In the genomic region with DNA sequence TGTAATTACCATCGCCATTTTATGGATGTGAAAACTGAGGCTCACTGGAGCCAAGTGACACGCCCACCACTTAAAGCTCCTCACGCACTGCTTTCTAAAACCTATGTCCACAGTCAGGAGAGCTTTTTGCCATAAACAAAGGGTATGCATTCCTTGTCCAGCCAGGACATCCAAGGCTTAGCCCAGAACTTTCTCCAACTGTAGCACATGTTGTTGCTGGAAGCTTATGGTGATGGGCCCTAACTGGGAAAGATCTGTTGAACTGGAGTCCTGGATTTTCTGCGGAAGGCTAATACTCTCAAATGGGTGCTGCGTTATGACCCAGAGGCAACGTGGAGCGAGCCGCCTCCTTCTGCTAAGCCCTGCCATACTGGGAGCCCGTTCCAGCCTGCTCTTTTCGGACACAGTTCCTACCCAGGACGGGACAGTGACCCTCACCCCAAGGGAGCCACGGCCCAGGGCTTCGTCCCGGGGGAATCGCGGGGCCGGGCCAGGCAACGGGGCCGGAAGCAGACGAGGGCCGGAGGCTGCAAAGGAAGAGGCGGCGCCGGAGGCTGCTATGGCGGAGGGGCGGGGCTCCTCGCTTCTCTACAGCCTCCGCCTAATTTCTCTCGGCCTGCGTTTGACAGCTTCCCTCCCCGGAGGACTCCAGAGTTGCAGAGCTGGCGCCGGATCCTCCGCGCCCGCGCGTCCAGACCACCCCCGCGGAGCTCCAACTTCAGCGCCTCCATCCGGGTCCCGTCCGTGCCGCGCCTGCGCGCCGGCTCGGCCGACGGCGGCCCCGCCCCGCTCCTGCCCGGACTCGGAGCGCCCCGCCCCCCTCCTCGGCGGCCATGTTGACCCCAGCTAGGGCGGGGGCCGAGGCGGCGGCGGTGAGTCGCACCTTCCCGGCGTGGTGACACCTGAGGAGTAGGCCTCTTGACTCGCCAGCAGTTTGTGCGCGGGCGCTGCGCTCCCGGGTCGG, we compare ENCODE assay signal across 8 mouse cellular contexts. TPM values are rescaled to one million over a fixed set of nuclear protein-coding genes. Genes with fewer than 3 reads are reported as not detected.
A peak's percentile ranks its signal among the peaks of the same experiment; 100 is the strongest.
DNase-seq lines count a peak whose midpoint lies in the region; TF ChIP-seq lines count a peak whose summit lies in the region.

Gene Pigv, minus strand, starts transcription at position 767 of the 964 bp plus-strand sequence.

- H3K4me3 ChIP-seq in cortical plate, adult 2 months (ENCODE audit: insufficient read depth, low read length): peak within 1 kb of the TSS; percentile 73
- H3K4me3 ChIP-seq in megakaryocyte, embryonic 14.5 days (replicated peaks): peak within 1 kb of the TSS; percentile 99

- H3K9me3 ChIP-seq in megakaryocyte, embryonic 14.5 days: no peaks in the 10 kb centered on the region; the same call in 1 of the 2 replicates

- H3K4me1 ChIP-seq in cortical plate, adult 2 months (ENCODE audit: control insufficient read depth, insufficient read depth, low read length): peaks cover 7% of the 10 kb centered on the region; the same call in 1 of the 2 replicates
- peaks cover 84% of the 10 kb centered on the region for H3K4me1 ChIP-seq in megakaryocyte, embryonic 14.5 days

- no peak for TF ChIP-seq CTCF in cortical plate, adult 2 months (IDR thresholded peaks at IDR 0.05; ENCODE audit: extremely low read depth, insufficient read depth, low read length)

- peaks cover 3% of the 10 kb centered on the region for H3K27me3 ChIP-seq in megakaryocyte, embryonic 14.5 days (replicated peaks)

- TF ChIP-seq POLR2A in cortical plate, adult 2 months (IDR thresholded peaks at IDR 0.05; ENCODE audit: extremely low read depth, insufficient read depth, low read length): no peak; the same call in 1 of the 2 replicates

- peak within 1 kb of the TSS; percentile 100 for H3K27ac ChIP-seq in cortical plate, adult 2 months (ENCODE audit: insufficient read depth, low read length)

- peak; percentile 95 to 99 for DNase-seq in adrenal gland, adult (ENCODE audit: inconsistent age in 2 of 2, low spot score in 1 of 2)
- peak; percentile 98 for DNase-seq in gastrocnemius, postnatal 10 days
- DNase-seq in hindlimb bud, embryonic 11.5 days (ENCODE audit: extremely low spot score, low read depth, low spot score): peak; percentile 52
- peak; percentile 86 to 89 for DNase-seq in left cerebral cortex, adult 9 months (ENCODE audit: low spot score in 2 of 2)
- peak; percentile 95 to 96 for DNase-seq in right cerebral cortex, postnatal 10 days (ENCODE audit: low spot score in 2 of 2)
- DNase-seq in urinary bladder, postnatal 14 days (ENCODE audit: low spot score): peak; percentile 94

- peaks cover 29% of the 10 kb centered on the region for H3K36me3 ChIP-seq in megakaryocyte, embryonic 14.5 days (replicated peaks; ENCODE audit: low read length)

RNA-seq across cellular contexts. Expression of gene Pigv, which starts in this region (rescaled TPM):
- 6.6 and 7.4 TPM in 2 replicates for polyA plus RNA-seq in cortical plate, adult 2 months (2012; rRNA removed)
- 10 to 100 TPM; 10.2 to 10.6 TPM for total RNA-seq in gastrocnemius, postnatal 10 days (2021)
- polyA plus RNA-seq in megakaryocyte, embryonic 14.5 days (2012; ENCODE audit: insufficient read depth, low replicate concordance): 9.8 and 12.4 TPM in 2 replicates

Comparison
In these comparisons a context has a peak if more than half of its experiments do, and no peak if none do; other contexts are left out.
1. Peak in every context shown above with its lines: DNase-seq, H3K4me3 ChIP-seq and H3K27ac ChIP-seq.